Mouse (Mus musculus) cerebellum, adult 2 months (tissue): Measurements from ENCODE around the gene Cks1b. TPM values are rescaled to one million over a fixed set of nuclear protein-coding genes. Genes with fewer than 3 reads are reported as not detected.

Experiments
- DNase-seq, 2 experiments: peaks; one replicate each; pipeline ENCODE4 v3.0.0; 2021
- H3K27ac ChIP-seq: fragments of 200-500 bp; 2 replicates; pipeline ENCODE4 v1.5.1; 2012; ENCODE audit warnings: low read length, control low read depth, inconsistent platforms; ENCODE audit not compliant: insufficient read depth
- H3K27me3 ChIP-seq: fragments of 200-500 bp; 2 replicates; pipeline ENCODE4 v1.6.1; 2012; ENCODE audit warnings: inconsistent platforms, mild to moderate bottlenecking, low read length, moderate library complexity; ENCODE audit not compliant: control insufficient read depth, insufficient read depth
- H3K4me1 ChIP-seq: fragments of 200-500 bp; 2 replicates; pipeline ENCODE4 v1.6.1; 2011; ENCODE audit warnings: low read length; ENCODE audit not compliant: control insufficient read depth, insufficient read depth
- H3K4me3 ChIP-seq: fragments of 200-500 bp; replicated peaks from 2 replicates; pipeline ENCODE3; 2011; ENCODE audit warnings: mild to moderate bottlenecking, low read depth, low read length, control low read depth; ENCODE audit not compliant: insufficient read depth
- CTCF ChIP-seq: fragments of 200-500 bp; IDR thresholded peaks from 2 replicates; pipeline ENCODE4 v1.5.1; 2011; ENCODE audit warnings: low read depth, mild to moderate bottlenecking, control low read depth, low read length, moderate library complexity, borderline replicate concordance; ENCODE audit not compliant: insufficient read depth
- POLR2A ChIP-seq: fragments of 200-500 bp; IDR thresholded peaks from 2 replicates; pipeline ENCODE4 v1.6.1; 2011; ENCODE audit warnings: low read length, control low read depth, borderline replicate concordance; ENCODE audit not compliant: insufficient read depth
- WGBS: fragments of 180-500 bp; shearing (Covaris S2); methylation state at CpG from one replicate; pipeline ENCODE4 v1.1.7; 2018; 5-methylcytosine and 5-hydroxymethylcytosine counted together
- polyA plus RNA-seq: library from polyadenylated mRNA; depleted of rRNA; stranded (reverse); fragments of >200 nt; gene quantifications from 2 replicates; pipeline ENCODE4 v1.2.3, GENCODE M21; 2012; rRNA removed

Cks1b gene
- polyA plus RNA-seq, result 7.0 and 7.2 TPM in 2 replicates

GRCm38 (mm10) chr3:89418170-89418860 is at the start of gene Cks1b, which contains the start of gene Shc1:
TSS of gene Cks1b (minus strand) at chr3:89418383.
TSS of gene Shc1 (plus strand) at chr3:89418443.
- under 1% methylated on average over 39 of the region's 39 CpGs for WGBS
- TF ChIP-seq CTCF (no peak), POLR2A (no peak)
- Histone ChIP-seq H3K27ac (0 out of 2 replicates have a peak within 1 kb of the TSS, but pooled peaks have one; percentile 11), H3K27me3 (no peaks in the 10 kb centered on the region), H3K4me3 (peak within 1 kb of the TSS; percentile 74), H3K4me1 (0 out of 2 replicates have a peak, but pooled peaks cover 7% of the 10 kb centered on the region)
- peak; percentile 85 to 94 for DNase-seq

GRCm38 (mm10) chr3:89458965-89459807 is 41.0 kb upstream of the Cks1b start:
- Histone ChIP-seq H3K27me3 (no peaks in the 10 kb centered on the region), H3K27ac (peak overlapping the region; percentile 76), H3K4me1 (no peaks in the 10 kb centered on the region), H3K4me3 (peak overlapping the region; percentile 100)
- under 1% methylated on average over 34 of the region's 36 CpGs for WGBS
- DNase-seq, result peak; percentile 91 to 92
- TF ChIP-seq POLR2A, result peak; percentile 40; the same call in 1 of the 2 replicates
- TF ChIP-seq CTCF, result no peak

DNA sequence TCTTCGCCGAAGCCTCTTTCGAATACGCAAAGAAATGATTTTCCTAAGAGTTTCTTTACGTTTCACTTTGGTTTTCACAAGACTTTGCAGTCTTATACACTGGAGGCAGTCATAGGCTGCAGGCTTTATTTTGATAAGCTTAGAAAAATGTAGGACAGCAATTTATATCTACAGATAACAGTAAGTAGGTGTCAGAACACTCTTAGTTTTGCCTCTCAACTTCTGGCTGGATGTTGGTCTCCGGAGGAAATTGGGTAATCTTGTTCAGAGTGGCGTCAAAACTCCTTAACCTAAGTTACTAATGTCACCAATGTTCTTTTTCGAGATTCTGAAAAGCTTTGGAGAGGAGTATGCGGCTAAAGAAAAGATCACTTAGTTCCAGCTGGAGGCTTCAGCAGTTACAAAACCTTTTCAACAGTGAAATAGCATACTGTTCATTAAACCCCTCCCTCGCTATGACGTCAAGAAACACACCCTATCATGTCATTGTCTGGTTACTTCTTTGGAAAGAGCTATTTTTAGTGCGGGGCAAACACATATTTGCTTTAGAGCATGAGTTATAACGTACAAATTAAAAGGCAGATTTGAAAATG is 40.3 kb upstream of the Cks1b start:
- no peak for TF ChIP-seq CTCF
- TF ChIP-seq POLR2A, result no peak
- no peak overlapping the region for H3K27ac ChIP-seq
- no peak for DNase-seq
- no peaks in the 10 kb centered on the region for H3K27me3 ChIP-seq
- WGBS, result 49% methylated on average over 13 of the region's 13 CpGs
- H3K4me1 ChIP-seq, result no peaks in the 10 kb centered on the region
- H3K4me3 ChIP-seq, result peak overlapping the region; percentile 100

DNA sequence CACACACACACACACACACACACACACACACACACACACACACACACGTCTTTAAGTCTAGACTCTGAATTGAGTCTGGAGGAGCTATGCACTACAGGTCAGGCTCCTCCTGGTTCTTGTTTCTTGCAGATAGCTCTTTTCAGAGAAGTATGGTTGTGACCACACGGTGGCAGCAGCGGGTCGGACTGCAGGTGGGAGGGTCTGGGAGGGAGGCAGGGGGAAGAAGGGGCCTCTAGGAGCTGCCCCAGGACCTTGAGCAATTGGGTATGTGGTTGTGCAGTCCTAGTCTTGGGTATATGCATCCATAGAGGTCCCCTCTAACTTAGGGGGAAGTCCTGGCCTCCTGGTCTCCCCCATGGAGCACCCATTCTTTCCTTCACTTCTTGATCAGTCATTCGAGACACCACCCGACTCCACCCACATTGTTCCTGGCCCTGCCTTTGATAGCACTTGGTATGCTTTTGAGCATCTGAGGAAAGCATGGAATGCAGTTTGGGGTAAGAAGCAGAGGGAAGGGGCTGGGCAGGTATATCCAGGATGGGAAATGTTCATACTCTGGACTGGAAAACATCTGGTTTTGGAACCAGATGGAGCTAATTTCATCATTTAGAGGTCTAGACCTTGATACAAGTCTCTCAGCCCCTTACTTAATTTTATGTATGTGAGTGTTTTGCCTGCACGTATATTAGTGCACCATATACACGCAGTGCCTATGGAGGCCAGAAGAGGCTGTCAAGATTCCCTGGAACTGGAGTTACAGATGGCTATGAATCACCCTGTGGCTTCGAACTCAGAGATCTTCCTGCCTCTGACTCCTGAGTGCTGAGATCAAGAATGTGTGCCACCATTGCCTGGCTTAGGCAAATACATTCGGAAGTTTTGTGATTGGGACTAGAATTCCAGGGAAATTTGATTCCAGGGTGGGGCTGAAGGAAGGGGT is 38.8 kb upstream of the Cks1b start:
- 30% methylated on average over 10 of the region's 10 CpGs for WGBS
- H3K4me1 ChIP-seq, result no peaks in the 10 kb centered on the region
- no peak overlapping the region for H3K4me3 ChIP-seq
- peak; percentile 44 to 65 for DNase-seq
- no peak overlapping the region for H3K27ac ChIP-seq
- peak; percentile 66 for TF ChIP-seq CTCF
- no peak for TF ChIP-seq POLR2A
- no peaks in the 10 kb centered on the region for H3K27me3 ChIP-seq

- no peak for DNase-seq
- WGBS, result 83% methylated on average over 1 of the region's 1 CpGs
These were observed 37.7 kb upstream of the Cks1b start for GRCm38 (mm10) chr3:89455786-89456285.

GRCm38 (mm10) chr3:89454401-89455177 is 36.4 kb upstream of the Cks1b start, which contains the start of gene Pmvk:
TSS of gene Pmvk (plus strand) at chr3:89454541.
- TF ChIP-seq CTCF (no peak), POLR2A (no peak)
- no peaks in the 10 kb centered on the region for H3K27me3 ChIP-seq
- WGBS, result 63% methylated on average over 10 of the region's 10 CpGs
- DNase-seq, result no peak
- no peak within 1 kb of the TSS for H3K27ac ChIP-seq
- no peak within 1 kb of the TSS for H3K4me3 ChIP-seq
- H3K4me1 ChIP-seq, result no peaks in the 10 kb centered on the region

More at GRCm38 (mm10) chr3:89455786-89456285, 37.7 kb upstream of the Cks1b start:
- Histone ChIP-seq H3K4me3 (no peak overlapping the region), H3K4me1 (no peaks in the 10 kb centered on the region), H3K27me3 (no peaks in the 10 kb centered on the region), H3K27ac (no peak overlapping the region)
- TF ChIP-seq CTCF, result no peak
- TF ChIP-seq POLR2A, result no peak
